Mouse (Mus musculus) frontal cortex, adult (tissue): ENCODE data around the gene Prrg1.
"Not testable (repeated sequence)": the region's sequence is repeated elsewhere in the genome, so short reads cannot be mapped to it uniquely, and the experiment has no call there.

ENCODE experiments used
- ATAC-seq: cut with Nextera tagmentation; 2 replicates; pipeline ENCODE4 v1.9.2; 2017; ENCODE audit warnings: mild to moderate bottlenecking, moderate library complexity, mixed read lengths; ENCODE audit not compliant: low TSS enrichment

The Prrg1 gene

DNA sequence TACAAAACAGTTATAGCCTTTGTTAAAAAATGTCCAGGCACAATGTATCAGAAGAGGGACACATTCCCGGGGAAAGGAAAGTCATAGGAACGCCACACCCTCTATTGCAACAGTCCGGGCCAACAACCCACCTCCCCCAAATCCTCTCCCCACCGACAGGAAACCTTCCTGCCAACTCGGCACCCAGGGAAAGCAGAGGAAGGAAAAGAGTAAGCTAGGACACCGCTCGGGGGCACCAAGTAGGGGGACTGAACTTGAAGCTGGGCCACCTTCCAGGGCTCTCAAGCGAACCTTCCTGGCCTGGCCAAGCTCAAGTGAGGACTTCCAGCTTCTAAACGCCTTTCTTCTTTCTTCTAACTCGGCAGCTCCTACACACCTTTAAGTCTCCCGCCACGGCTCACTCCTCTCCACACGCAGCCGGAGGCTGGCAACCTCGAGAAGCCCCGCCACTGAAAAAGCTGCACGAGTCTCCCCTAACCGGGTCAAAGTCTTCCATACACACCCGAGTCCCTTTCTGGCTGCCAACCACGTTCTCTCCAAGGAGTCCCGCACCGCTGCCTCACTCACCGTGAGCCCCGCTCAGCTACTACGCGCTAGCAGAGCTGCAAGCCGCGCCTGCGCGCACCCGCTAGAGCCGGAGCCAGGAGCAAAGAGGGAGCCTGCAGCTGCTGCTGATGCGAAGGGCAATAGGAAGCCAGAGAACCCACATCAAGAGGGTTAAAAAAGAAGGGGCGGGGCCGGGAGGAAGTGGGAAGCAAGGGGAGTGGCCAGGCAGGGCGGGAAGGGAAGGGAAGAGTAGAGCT lies at the start of gene Prrg1:
TSS of gene Prrg1 (minus strand) at position 695 of the 803 bp plus-strand sequence.
- peak; percentile 100 for ATAC-seq

DNA sequence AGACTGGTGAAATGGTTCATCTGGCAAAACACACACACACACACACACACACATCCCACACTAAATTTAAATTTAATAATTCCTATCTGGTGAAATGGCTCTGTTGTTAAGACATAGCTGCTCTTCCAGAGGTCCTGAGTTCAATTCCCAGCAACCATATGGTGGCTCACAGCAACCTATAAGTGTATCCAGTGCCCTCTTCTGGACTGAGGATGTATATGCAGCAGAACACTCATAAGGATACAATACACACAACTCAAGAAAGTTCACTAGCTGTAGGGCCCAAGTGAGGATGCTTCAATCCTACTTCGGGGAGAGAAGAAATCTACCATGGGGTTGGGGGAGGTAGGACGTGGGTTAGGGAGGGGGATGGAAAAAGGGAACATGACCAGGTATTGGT lies 22.1 kb upstream of the Prrg1 start:
- ATAC-seq = no peak

- ATAC-seq = no peak
Measured at GRCm38 (mm10) chrX:78593138-78593537, 9.4 kb upstream of the Prrg1 start.

GRCm38 (mm10) chrX:78582854-78583201 lies 868 bp downstream of the Prrg1 start:
- ATAC-seq = no peak

GRCm38 (mm10) chrX:78563451-78563850 lies 20.2 kb downstream of the Prrg1 start:
- no peak for ATAC-seq

GRCm38 (mm10) chrX:78553399-78553798 lies 30.3 kb downstream of the Prrg1 start:
- no peak for ATAC-seq

DNA sequence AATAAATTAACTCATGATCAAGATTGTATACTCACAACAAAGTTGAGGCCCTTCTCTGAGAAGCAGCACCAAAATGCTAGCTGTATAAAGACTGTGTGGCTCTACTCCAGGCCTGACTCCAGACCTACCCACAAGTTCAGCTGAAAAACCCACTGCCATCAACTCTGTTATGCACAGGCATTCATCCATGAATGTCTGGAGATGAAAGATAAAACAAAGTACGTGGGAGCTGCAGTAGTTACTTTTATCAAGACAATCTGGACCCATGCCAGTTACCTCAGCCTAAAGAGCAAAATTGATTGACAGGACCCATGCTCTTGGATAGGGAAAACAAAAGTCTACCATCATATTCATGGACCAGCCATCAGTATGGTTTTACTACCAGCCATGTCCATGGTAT lies 31.0 kb downstream of the Prrg1 start:
- ATAC-seq = no peak

GRCm38 (mm10) chrX:78547696-78548095 lies 36.0 kb downstream of the Prrg1 start:
- ATAC-seq = no peak

GRCm38 (mm10) chrX:78539734-78540133 lies 44.0 kb downstream of the Prrg1 start:
- no peak for ATAC-seq

- ATAC-seq = no peak
Measured at GRCm38 (mm10) chrX:78538632-78539316, 44.9 kb downstream of the Prrg1 start.

DNA sequence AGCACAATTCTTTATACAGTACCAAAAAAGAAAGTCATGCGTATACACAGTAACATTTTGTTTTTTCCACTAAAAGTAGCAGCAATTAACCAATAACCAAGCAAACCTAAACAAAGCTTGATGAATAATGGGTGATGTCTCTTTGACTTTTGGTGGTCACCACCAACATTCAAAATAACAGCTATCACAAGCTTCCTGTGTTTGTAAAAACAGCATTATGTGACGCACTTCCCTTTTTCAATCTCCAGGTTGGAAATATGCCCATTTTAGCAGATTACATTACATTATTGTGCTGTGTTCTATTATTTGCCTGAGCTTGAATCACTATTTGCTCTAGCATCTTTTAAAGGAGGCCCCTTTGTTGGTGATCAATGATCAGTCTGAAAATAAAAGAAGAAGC lies 65.4 kb downstream of the Prrg1 start:
- ATAC-seq = no peak

DNA sequence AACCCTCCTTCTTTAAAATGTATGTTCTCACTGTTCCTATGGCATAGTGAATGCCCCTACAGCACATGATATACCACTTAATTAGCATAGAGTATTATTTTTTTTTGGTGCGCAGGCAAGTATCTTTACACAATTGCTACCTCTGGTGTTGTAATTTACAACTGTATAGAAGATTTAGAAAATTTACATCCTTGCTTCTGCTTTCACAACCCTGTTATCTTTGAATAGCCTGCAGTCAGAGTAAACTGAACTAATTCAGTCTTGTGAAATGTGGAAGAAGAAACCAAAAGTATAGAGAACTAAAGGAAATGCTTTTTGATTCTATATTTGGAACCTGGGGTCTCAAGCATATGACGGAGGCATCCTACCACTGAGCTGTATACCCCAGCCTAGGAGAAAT lies 100.7 kb downstream of the Prrg1 start:
- ATAC-seq = no peak

GRCm38 (mm10) chrX:78479710-78480109 lies 104.0 kb downstream of the Prrg1 start:
- no peak for ATAC-seq

- ATAC-seq = no peak
Measured at GRCm38 (mm10) chrX:78434357-78434756, 149.3 kb downstream of the Prrg1 start.

DNA sequence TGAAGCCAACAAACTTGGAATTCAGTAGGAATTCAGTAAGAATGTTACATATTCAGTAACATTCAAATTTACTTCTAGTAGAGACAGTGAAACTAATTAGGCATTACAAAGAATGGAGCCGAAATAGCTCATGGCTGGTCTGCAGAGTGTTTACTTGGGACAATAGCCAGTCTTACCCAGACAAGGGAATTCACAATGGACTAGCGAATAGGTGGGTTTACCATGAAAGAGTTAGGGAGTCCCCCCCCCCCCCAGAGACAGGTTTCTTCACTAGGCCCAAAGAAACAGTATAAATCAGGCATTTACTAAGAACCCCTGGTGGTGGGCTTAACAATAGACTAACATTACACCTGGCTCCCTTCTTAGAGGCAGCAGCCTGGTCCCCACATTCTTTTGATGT lies 180.3 kb downstream of the Prrg1 start:
- not testable (repeated sequence) for ATAC-seq
